Mouse (Mus musculus) colon, adult 2 months (tissue): ENCODE data around the gene Aif1l. TPM values are rescaled to one million over a fixed set of nuclear protein-coding genes. Genes with fewer than 3 reads are reported as not detected.

ENCODE experiments used
- polyA plus RNA-seq: library from polyadenylated mRNA; depleted of rRNA; stranded (reverse); fragments of >200 nt; gene quantifications from 2 replicates; pipeline ENCODE4 v1.2.3, GENCODE M21; 2012; rRNA removed

Gene Aif1l
- polyA plus RNA-seq: 0.64 and 1.6 TPM in 2 replicates

GRCm38 (mm10) chr2:31950058-31950871 lies at the start of gene Aif1l:
Aif1l (plus strand) TSS chr2:31950139.

GRCm38 (mm10) chr2:31974141-31974808 lies 24.3 kb downstream of the Aif1l start, which contains the start of gene Nup214:
Nup214 (plus strand) TSS chr2:31974436.

Other genes with a start within 250 kb of the Aif1l start
- 0.08 TPM in 1 of 2 replicates, not detected in the other for gene Qrfp, start 139.6 kb upstream of the Aif1l start, polyA plus RNA-seq
- 0.65 and 0.77 TPM in 2 replicates for gene Fibcd1, start 104.1 kb upstream of the Aif1l start, polyA plus RNA-seq
- 4.0 and 4.7 TPM in 2 replicates for gene Lamc3, start 62.8 kb upstream of the Aif1l start, polyA plus RNA-seq
- gene Nup214, start 24.3 kb downstream of the Aif1l start, polyA plus RNA-seq: 24.0 and 24.7 TPM in 2 replicates
- gene Fam78a, start 134.7 kb downstream of the Aif1l start, polyA plus RNA-seq: 1.7 and 3.7 TPM in 2 replicates
- gene Plpp7, start 145.4 kb downstream of the Aif1l start, polyA plus RNA-seq: 5.9 and 6.0 TPM in 2 replicates
- gene Prrc2b, start 200.9 kb downstream of the Aif1l start, polyA plus RNA-seq: 30.0 and 32.7 TPM in 2 replicates